Mouse (Mus musculus) G1E (cell line): ENCODE measurements around the gene Ubox5.

Experiments used
- CTCF ChIP-seq: IDR thresholded peaks from 2 replicates; pipeline ENCODE4 v1.5.1; 2012; ENCODE audit warnings: low read depth, low read length, inconsistent platforms, mixed read lengths
- GATA1 ChIP-seq: IDR thresholded peaks from 2 replicates; pipeline ENCODE4 v1.6.1; 2012; ENCODE audit warnings: borderline replicate concordance, low read length, inconsistent platforms, mixed read lengths
- POLR2AphosphoS5 ChIP-seq: IDR thresholded peaks from 2 replicates; pipeline ENCODE4 v1.6.1; 2012; ENCODE audit warnings: low read depth, low read length, inconsistent platforms; ENCODE audit not compliant: insufficient replicate concordance
- TAL1 ChIP-seq: conservative IDR thresholded peaks from 2 replicates; pipeline ENCODE4 v1.6.1; 2012; ENCODE audit warnings: low read depth, low read length, inconsistent platforms, mixed read lengths

DNA sequence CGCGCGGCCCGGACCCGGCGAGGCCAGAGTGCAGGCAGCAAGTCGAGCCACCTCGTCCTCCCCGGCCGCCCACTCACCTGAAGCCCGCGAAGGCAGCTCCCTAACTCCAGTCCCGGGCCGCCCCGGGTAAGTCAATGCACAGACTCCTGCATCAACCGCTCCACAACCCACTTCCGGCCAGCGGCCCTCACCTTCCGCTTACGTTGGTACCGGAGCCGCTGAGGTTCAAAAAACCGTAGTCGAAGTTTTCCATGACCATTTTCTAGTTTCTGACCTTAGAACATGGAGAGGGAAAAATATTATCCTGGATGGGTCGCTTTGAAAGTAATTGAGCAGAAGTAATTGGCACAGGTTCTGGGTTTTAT is at the start of gene Ubox5, which contains the start of gene Fastkd5:
- TF ChIP-seq CTCF (no peak), GATA1 (no peak), POLR2AphosphoS5 (no peak), TAL1 (no peak)
